Mouse (Mus musculus): ENCODE results near the gene Hace1. TPM values are rescaled to one million over a fixed set of nuclear protein-coding genes. Genes with fewer than 3 reads are reported as not detected.

The Hace1 gene
- total RNA-seq, 1 experiment from 2014 or later = 15.1 TPM

DNA sequence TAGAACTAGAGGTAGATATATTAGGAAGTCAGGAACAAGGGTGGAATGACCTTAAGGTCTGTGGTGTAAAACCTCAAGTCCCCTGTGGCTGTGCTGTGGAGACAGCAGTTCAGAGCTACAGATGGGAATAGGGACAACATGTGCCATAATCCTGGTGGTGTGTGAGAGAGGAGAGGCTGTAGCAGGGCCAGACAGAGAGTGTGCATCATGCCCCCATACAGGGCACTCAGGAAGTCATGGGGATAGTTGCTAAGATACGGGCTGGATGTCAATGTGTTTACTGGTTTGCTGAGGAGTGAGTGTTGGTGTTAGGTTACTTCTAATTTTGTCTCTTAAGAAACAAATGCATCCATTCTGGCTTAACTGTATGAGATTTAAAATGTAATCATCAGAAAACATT is 108.6 kb downstream of the Hace1 start:
- ATAC-seq (replicated peaks; ENCODE audit: insufficient number of reproducible peaks, low FRiP score, low TSS enrichment, poor library complexity, severe bottlenecking) = no peak

GRCm38 (mm10) chr10:45694931-45695330 is 117.3 kb downstream of the Hace1 start:
- ATAC-seq (replicated peaks; ENCODE audit: insufficient number of reproducible peaks, low FRiP score, low TSS enrichment, poor library complexity, severe bottlenecking) = no peak

DNA sequence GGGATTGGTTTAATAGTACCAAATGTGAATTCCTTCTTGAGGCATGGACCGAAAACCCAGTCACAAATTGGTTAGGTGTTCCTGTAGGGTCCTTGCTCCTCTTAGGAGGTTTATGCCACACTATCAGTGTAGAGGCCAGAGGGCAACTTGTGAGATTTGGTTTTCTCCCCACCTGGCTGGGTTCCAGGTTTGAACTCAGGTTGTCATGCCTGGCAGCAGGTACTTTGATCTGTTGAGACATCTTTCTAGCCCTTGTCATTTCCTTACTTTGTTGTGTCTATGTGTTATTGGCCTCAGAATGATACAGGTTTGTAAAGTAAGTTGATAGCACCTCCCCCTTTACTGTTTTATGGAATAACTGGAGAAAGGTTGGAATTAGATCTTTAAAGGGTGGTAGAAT is 117.9 kb downstream of the Hace1 start:
- ATAC-seq (replicated peaks; ENCODE audit: insufficient number of reproducible peaks, low FRiP score, low TSS enrichment, poor library complexity, severe bottlenecking) = no peak

- no peak for ATAC-seq (replicated peaks; ENCODE audit: insufficient number of reproducible peaks, low FRiP score, low TSS enrichment, poor library complexity, severe bottlenecking)
Measured at GRCm38 (mm10) chr10:45698930-45699329, 121.3 kb downstream of the Hace1 start.

DNA sequence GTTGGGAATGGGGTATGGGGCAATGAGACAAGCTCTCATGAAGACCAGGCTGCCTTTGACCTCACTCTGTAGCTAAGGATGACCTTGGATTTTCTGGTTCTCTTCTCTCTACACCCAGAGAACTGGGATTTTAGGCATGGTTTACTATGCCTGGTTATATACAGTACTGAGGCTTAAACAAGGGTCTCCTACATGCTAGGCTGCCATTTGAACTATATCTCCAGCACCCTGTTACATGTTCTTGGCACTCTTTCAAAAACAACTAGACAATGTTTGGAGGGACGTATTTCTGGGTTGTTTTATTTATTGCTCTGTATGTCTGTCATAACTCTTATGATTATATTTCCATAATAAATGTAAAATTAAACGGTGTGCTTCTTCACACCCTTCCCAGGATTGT is 129.2 kb downstream of the Hace1 start:
- ATAC-seq (replicated peaks; ENCODE audit: insufficient number of reproducible peaks, low FRiP score, low TSS enrichment, poor library complexity, severe bottlenecking) = no peak

DNA sequence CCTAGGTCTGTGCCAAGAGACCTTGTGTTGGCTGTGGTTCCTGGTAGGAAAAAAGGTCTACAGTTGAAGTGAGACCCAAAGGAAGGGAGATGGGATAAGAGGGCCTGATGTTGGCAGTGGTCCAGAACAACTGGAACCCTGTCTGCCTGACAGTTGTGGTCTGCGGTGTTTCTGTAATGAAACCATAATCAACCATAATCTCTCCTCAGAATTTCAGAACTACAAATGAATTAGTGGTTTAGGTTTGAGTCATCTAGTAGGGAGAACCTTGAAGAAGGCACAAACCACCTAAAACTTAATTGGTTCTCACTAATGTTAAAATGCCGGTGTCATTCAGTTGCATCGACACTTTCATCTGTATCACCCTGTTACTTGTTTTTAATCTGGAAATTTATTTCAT is 133.2 kb downstream of the Hace1 start:
- no peak for ATAC-seq (replicated peaks; ENCODE audit: insufficient number of reproducible peaks, low FRiP score, low TSS enrichment, poor library complexity, severe bottlenecking)

DNA sequence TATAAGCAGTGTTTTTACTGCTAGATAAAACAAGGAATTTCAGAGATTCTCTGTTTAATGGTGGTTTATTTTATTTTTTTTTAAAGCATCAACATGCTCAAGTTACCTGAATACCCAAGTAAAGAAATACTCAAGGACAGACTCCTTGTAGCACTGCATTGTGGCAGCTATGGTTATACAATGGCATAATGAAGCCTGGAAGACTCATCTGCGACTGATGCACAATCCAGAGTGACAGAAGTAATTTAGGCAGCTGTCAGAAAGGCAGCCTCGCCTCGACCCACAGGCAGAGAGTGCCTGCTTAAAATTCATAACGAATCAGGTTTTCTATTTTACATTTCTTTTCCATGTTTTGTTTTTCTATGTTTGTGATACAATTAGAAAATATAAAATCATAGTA is 133.7 kb downstream of the Hace1 start:
- ATAC-seq (replicated peaks; ENCODE audit: insufficient number of reproducible peaks, low FRiP score, low TSS enrichment, poor library complexity, severe bottlenecking) = no peak

Other genes with a start within 250 kb of the Hace1 start
- gene Bves, start 242.1 kb upstream of the Hace1 start, total RNA-seq (2017) = not detected in 3 replicates
- 0.10 TPM in 1 of 3 replicates, not detected in the others for gene Lin28b, start 91.4 kb upstream of the Hace1 start, total RNA-seq (2017)